Mouse (Mus musculus) E14TG2a.4 (cell line): Measurements from ENCODE around the gene Inka1.
A peak's percentile ranks its signal among the peaks of the same experiment; 100 is the strongest.

ENCODE experiments used
- CTCF ChIP-seq: conservative IDR thresholded peaks from 2 replicates; pipeline ENCODE4 v1.5.1; 2014; ENCODE audit warnings: low read length
- NANOG ChIP-seq: IDR thresholded peaks from 2 replicates; pipeline ENCODE4 v1.6.1; 2014; ENCODE audit warnings: borderline replicate concordance, low read length, mixed read lengths
- POU5F1 ChIP-seq: IDR thresholded peaks from 2 replicates; pipeline ENCODE4 v1.6.1; 2014; ENCODE audit warnings: low read length, borderline replicate concordance

- peak; percentile 96 for TF ChIP-seq CTCF
- TF ChIP-seq POU5F1, result no peak
- no peak for TF ChIP-seq NANOG
Observed at GRCm38 (mm10) chr9:107963700-107964099, 22.0 kb downstream of the Inka1 start.
